Mouse (Mus musculus): ENCODE data around the gene Gm27021.

Gene Gm27021

DNA sequence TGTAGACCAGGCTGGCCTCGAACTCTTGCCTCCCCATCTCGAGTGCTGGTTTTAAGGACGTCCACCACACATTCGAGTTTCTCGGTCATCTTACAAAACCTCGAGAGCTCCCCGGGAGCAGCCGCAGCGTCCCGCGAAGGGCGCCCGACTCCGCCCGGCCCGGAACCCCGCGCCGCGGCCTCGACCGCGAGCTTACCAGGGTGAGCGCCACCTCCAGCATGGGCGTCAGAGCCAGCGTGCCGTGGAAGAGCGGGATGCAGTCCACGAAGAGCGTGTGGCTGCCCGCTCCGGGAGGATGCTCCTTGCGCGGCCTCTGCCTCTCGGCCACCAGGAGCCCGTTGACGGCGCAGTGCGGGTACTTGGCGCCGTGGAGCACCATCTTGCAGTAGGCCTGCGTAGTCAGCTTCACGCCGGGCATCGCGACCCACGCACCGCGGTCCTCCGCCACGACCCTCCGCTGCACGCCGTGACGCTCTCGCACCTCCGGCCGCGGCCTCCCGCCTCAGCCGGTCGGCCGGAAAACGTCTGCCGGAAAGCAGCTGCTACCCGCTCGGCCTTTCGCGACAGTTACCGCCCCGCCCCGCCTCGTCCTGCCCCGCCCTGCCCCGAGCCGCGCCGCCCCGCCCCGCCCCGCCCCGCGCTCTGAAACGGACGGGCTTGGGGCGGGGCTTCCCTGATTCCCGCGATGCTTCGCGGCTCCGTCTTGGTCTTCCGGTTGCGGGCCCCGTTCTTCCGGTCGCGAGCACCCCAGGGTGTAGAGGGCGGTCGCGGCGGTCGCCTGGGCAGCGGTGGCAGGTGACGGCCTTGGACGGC is at the start of gene Gm27021, which contains the start of gene Cox4i1:
Gene Gm27021, minus strand, starts transcription at position 519 of the 813 bp plus-strand sequence.
Gene Cox4i1, plus strand, starts transcription at position 662 of the 813 bp plus-strand sequence.
- DNase-seq (ENCODE audit: low spot score in 2 of 2): peak; percentile 77 to 93

DNA sequence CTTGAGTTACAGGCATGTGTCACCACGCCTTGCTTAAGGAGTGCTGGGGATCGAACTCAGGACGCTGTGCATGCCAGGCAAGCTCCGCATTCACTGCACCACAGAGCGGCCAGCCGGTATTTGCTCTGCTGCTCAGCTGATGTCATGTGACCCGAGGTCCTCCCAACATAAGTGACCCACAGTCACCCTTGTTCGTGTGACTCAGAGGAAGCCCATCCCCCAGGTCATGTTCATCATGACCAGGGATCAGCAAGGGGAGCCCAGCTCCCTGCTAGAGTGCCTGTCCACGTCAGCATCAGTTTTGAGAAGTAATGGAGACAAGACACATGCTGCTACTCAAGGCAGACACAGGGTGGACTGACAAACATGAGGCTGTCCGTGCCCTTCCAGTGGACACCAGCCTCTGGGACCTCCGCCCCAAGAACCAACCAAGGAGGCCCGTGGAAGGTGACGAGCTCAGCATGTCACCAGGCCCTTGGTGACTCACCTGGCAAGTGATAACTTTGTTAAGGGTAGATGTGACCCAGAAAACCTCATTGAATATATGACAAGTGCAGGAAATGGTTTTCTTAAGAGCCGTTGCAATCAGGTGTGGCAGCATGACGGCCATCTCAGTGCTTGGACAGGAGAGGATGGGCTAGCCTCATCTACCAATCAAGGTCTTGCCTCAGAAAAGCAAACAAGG is 48.3 kb upstream of the Gm27021 start:
- DNase-seq (ENCODE audit: low spot score in 2 of 2): no peak

GRCm38 (mm10) chr8:120715200-120715599 is 47.3 kb upstream of the Gm27021 start:
- no peak for DNase-seq (ENCODE audit: low spot score in 2 of 2)

- no peak for DNase-seq (ENCODE audit: low spot score in 2 of 2)
These were observed 41.3 kb upstream of the Gm27021 start for GRCm38 (mm10) chr8:120709176-120709575.

DNA sequence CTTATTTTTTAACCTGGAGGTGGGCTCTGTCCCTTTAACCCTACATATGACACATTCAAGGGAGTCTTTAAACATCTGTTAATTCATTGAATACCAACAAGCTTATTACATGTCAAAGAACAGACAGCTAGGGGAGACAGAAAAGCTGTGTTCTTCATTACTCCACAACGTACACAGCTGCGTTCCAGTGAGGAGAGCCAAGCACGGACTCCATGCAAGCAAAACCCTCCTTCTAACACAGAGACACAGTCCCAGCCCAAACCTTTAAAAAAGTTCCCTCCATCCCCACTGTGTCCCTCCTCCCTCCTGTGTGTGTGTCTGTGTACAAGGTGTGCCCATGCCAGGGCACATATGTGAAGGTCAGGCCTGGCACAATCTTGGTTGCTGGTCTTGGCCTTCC is 38.3 kb upstream of the Gm27021 start:
- no peak for DNase-seq (ENCODE audit: low spot score in 2 of 2)

- no peak for DNase-seq (ENCODE audit: low spot score in 2 of 2)
These were observed 37.3 kb upstream of the Gm27021 start for GRCm38 (mm10) chr8:120705163-120705562.

DNA sequence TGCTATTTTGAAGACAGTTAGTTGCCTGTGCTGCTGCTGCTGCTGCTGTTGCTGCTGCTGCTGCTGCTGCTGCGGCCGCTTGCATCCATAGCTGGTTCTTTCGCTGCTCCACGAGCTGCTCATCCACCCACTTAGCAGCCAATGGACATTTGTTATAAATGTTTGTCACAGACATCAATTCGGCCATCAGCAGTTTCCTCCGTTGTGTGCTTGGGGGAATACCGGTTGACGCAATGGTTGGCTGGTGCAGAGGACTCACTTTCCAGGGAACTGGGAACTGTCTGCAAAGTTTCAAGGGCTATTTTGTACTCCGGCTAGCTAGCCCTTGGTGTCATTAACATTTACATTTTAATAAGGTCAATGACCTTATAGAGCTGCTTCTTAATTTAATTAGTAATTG is 36.3 kb upstream of the Gm27021 start:
- DNase-seq (ENCODE audit: low spot score in 2 of 2): no peak

DNA sequence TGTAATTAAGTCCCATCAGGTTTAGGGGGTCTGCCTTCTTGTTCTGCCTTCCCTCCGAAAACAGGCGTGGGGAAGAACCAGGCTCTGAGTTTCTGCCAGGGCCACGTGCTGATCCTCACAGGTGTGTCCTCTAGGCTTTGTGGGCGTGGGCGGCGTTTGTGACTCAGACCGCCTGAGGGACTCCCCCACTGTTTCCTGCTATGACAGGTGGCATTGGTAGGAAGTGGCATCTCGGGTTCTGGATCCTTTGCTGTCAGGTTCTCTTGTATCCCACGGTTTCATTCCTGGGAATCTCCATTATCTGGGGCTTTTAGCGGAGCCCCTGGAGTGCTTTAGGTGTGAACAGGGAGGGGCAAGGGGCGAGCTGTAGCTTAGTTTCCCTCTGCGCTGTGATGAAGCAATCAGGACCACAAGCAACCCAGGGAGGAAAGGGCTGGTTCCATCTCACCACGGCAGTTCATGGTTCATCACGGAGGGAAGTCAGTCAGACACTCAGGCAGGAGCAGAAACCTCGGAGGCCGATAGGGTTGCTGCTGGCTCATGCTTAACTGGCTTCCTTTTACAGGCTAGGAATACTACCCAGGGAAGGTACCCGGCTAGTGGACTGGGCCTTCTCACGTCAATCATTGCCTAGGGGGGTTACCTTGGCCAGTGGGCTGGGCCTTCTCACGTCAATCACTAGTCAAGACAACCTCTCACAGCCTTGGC is 34.0 kb upstream of the Gm27021 start:
- DNase-seq (ENCODE audit: low spot score in 2 of 2): no peak

GRCm38 (mm10) chr8:120700053-120700452 is 32.2 kb upstream of the Gm27021 start:
- no peak for DNase-seq (ENCODE audit: low spot score in 2 of 2)

GRCm38 (mm10) chr8:120699565-120699964 is 31.7 kb upstream of the Gm27021 start:
- DNase-seq (ENCODE audit: low spot score in 2 of 2): no peak

- DNase-seq (ENCODE audit: low spot score in 2 of 2): no peak
These were observed 31.2 kb upstream of the Gm27021 start for GRCm38 (mm10) chr8:120699079-120699478.

DNA sequence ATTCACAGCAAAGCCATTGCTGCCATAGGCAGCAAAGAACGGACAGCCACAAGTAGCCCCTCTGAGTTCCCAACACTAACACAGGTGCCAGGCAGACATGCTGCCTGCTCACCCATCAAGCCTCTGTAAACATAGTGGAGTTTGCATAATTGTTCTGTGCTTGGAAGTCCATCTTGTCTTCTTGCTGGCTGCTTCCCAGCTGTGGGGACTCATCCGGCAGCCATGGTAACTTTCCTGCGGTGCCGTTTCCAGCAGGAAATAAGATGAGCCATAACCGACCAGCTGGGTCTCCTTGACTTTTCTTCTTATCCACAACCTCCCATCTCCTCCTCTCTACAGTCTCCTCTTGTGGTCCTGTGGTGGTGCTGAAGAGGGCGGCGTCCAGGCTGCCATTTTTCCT is 30.5 kb upstream of the Gm27021 start:
- no peak for DNase-seq (ENCODE audit: low spot score in 2 of 2)

GRCm38 (mm10) chr8:120697979-120698272 is 30.0 kb upstream of the Gm27021 start:
- no peak for DNase-seq (ENCODE audit: low spot score in 2 of 2)

DNA sequence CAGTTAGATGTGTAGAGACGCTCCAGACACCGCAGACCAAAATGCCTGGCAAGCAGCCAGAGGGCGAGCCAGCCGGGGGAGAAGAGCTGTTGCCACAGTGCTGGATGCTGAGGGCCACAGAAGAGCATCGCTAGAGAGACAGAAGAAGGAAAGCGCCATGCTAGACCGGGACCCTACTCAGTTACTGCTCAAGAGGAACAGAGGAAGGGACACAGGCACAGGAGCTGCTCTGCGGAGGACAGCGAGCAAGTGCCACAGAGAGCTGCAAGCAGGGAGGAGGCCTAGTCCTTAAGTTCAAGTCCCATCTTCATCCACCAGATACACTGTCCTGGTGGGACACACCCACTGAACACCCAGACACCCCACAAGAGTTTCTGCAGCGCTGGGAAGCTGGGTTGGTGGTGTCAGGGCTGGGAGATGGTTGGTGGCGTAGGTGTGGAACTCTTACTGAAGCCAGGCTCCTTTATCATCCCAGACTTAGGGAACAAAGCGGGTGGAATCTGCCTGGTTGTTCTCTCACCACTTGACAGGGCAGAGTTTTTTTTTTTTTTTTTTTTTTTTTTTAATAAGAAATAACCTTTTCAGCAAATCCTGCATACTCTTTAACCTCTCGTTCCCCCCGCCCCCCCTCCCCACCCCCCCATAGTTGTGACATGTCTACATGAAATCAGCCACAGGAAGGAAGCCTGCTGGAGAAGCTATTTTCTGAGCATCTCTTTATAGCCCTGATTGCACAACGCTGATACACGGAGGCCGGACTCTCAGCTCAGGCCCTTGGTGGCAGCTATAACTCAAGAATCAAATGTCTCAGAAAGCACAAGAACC is 29.5 kb upstream of the Gm27021 start:
- peak in 1 of 2 experiments; percentile 67 for DNase-seq (ENCODE audit: low spot score in 2 of 2)

DNA sequence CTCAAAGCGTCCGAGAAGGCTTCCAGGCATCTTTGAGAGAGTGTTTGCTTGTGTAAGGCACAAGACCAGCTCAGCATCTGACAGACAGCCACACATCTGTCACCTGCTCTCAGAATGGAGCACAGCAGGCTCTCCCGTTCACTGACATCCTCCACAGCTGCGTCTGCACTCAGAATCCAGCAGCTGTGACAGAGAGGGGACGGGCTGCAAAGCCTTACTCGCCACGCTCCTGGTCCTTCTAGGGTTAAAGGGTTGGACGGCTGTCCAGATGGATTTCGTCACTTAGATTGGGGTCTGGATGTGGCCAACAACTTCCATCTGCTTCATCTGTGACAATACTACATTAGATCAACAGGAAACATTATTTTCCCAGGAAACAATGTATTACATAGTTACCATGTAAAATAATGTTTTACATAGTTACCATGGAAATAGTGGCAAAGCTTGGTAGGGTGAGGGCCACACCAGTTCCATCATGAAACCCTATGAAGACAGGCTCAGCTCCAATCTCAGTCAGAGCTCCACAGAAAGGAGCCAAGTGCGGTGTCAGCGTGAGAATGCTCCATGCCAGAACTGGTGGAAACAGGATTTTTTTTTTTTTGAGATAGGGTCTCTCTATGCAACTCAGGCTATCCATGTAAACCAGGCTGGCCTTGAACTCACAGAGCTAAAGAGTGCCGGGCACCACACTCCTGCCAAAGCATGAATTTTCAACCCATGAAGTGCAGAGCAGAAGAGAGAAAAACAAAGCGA is 28.7 kb upstream of the Gm27021 start:
- DNase-seq (ENCODE audit: low spot score in 2 of 2): no peak

DNA sequence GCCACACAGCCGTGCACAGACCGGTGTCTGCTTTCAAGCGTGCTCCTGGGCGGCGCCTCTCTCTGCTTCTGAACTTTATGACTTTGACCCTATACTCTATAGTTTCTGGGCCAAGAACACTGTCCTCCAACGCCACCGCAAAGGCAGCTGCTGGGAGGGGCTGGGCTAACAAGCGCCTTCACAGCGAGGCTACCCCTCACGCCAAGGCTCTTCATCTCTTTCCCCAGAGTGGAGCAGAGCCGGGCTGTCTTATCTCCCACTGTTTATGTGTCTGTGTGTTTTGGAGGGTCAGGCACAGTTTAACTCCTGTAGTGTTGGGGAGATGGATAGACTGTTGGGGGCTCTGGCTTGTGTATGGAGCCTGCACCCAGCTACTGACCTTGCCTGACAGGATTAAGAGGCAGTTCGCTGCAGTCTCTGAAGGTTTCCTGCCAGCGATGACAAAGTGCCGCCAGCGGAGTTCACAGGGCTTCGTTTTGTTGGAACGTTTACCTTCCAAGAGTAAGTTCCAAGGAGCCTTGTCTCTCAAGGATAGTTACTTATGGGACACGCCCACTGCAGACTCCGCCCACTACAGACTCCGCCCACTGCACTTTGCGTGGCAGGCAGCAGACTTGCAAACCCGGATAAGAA is 26.1 kb upstream of the Gm27021 start:
- DNase-seq (ENCODE audit: low spot score in 2 of 2): no peak

- DNase-seq (ENCODE audit: low spot score in 2 of 2): no peak
These were observed 25.1 kb upstream of the Gm27021 start for GRCm38 (mm10) chr8:120692934-120693333.

GRCm38 (mm10) chr8:120688511-120688910 is 20.6 kb upstream of the Gm27021 start:
- DNase-seq (ENCODE audit: low spot score in 2 of 2): no peak

- DNase-seq (ENCODE audit: low spot score in 2 of 2): no peak
These were observed 19.9 kb upstream of the Gm27021 start for GRCm38 (mm10) chr8:120687786-120688185.

DNA sequence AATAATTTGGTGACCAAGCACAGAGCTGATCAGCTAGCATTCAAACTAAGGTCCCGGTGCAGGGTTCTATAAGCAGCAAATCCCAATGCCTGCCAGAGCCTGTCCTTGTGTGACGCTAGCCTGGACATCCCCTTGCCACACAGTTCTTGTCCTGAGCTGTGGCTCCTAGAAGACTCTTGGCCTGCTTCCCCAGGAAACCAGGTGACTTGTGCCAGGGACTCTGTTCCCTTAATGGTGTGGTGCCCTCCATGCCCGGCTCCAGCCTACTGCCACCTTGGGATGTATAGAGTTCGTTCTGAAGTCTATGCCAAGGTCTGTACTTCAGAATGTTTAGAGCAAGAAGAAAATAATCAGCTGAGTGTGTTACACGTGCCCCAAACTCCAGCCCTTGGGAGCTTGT is 18.7 kb upstream of the Gm27021 start:
- DNase-seq (ENCODE audit: low spot score in 2 of 2): no peak

DNA sequence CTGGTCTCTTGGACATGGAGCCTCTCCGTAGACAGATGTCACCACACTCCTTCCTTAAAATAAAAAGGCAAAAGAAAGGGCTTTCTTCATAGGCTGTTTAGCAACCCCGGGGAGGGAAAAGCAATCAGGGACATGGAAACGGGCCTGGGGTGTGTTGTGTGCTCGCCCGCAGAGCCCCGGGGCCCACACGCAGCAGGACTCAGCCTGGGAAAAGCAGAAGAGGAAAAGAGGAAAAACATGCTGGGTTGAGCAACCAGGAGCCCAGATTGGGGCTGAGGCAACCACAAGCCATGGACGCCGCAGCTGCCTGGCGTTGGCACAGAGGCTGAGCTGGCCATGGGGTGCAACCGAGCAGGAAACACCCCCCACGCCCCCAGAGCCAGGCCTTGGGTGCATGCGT is 18.2 kb upstream of the Gm27021 start:
- no peak for DNase-seq (ENCODE audit: low spot score in 2 of 2)

Data from cerebellum, postnatal 4 days (tissue).